Mouse (Mus musculus): ENCODE measurements around the gene Defb28. TPM values are rescaled to one million over a fixed set of nuclear protein-coding genes. Genes with fewer than 3 reads are reported as not detected.

Defb28 gene
- polyA plus RNA-seq, 1 experiment from 2014 or later, result not detected

DNA sequence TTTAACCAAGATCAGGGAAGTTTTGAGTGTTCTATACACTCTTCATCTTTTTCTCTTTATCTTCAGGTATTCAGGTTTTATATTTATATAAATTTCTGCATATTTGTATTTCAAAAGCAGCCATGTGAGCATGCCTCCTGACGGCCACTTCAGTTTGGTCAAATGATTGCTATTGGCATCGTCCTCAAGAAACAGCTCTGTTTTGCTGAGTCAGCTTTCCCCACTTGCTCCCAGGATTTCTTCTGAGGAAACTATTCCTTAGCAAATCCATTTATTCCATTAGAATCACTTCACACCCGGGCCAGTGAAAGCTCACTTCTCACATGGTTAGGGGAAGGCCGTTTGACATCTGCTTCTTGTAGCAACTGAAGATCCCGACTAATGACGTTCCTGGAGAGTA, 20.0 kb upstream of the Defb28 start:
- H3K9ac ChIP-seq (ENCODE audit: low read length), result no peak overlapping the region
- H3K4me2 ChIP-seq (ENCODE audit: low read depth, severe bottlenecking), result no peak overlapping the region
- H3K4me3 ChIP-seq (ENCODE audit: low read depth, low read length), result no peak overlapping the region
- no peak for DNase-seq (ENCODE audit: low spot score)
- no peaks in the 10 kb centered on the region for H3K36me3 ChIP-seq (ENCODE audit: control insufficient read depth, insufficient read depth, low read length)
- no peaks in the 10 kb centered on the region for H3K9me3 ChIP-seq (ENCODE audit: control insufficient read depth, low read length)
- H3K27me3 ChIP-seq (ENCODE audit: control insufficient read depth, insufficient read depth, low read length), result no peaks in the 10 kb centered on the region
- H3K27ac ChIP-seq (replicated peaks; ENCODE audit: low read depth, low read length), result no peak overlapping the region
- WGBS, result 73% methylated on average over 6 of the region's 6 CpGs
- H3K4me1 ChIP-seq (ENCODE audit: control insufficient read depth, insufficient read depth, low read length), result no peaks in the 10 kb centered on the region
- no peak for ATAC-seq (ENCODE audit: insufficient number of reproducible peaks, low FRiP score, low TSS enrichment, low read depth)

DNA sequence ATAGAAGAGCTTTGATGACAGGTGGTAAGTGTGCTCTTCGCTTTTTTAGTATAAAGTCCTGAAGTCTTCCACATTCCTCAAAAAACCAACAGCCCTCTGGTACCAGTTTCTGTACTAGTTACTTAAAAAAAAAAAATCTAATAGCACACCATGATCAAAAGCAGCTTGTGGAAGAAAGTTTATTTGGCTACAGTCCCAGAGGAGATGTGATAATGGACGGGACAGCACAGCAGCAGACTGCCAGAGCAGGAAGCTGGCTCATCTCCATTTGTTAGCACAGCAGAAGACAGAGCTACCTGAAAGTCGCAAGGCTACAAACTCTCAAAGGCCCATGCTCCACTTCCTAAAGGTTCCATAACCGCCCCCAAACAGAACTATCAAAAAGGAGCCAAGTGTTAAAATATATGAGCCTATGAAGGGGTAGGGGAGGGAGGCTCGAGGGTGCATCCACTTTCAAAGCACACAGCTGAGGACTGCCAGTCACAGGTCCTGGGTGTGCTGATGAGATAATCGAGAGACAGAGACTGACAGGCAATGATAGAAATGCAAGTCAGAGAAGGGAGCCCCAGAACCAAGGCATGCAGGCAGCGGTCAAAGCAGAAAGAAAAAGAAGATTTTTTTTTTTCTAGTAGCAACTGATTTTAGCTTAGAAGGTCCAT, 17.7 kb upstream of the Defb28 start:
- ATAC-seq (ENCODE audit: insufficient number of reproducible peaks, low FRiP score, low TSS enrichment, low read depth) (no peak), DNase-seq (ENCODE audit: low spot score) (no peak)
- Histone ChIP-seq H3K4me1 (ENCODE audit: control insufficient read depth, insufficient read depth, low read length) (no peaks in the 10 kb centered on the region), H3K27ac (replicated peaks; ENCODE audit: low read depth, low read length) (no peak overlapping the region), H3K4me2 (ENCODE audit: low read depth, severe bottlenecking) (no peak overlapping the region), H3K9me3 (ENCODE audit: control insufficient read depth, low read length) (no peaks in the 10 kb centered on the region), H3K9ac (ENCODE audit: low read length) (no peak overlapping the region), H3K36me3 (ENCODE audit: control insufficient read depth, insufficient read depth, low read length) (no peaks in the 10 kb centered on the region), H3K4me3 (ENCODE audit: low read depth, low read length) (no peak overlapping the region), H3K27me3 (ENCODE audit: control insufficient read depth, insufficient read depth, low read length) (no peaks in the 10 kb centered on the region)
- WGBS, result 74% methylated on average over 7 of the region's 7 CpGs

DNA sequence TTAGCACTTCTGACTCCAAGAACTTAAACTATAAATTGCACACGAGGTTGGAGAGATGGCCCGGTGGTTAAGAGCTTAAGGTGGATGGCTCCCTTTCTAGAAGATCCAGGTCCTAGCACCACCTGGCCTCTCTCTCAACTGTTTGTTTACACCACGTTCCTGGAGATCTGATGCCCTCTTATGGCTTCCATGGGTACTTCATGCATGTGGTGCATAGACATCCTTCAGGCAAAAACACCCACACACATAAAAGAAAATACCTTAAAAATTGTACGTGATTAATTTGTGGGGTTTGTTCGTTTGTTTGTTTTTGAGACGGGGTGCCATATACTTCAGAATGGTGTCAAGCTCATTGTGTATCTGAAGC, 17.2 kb upstream of the Defb28 start:
- no peaks in the 10 kb centered on the region for H3K9me3 ChIP-seq (ENCODE audit: control insufficient read depth, low read length)
- H3K4me1 ChIP-seq (ENCODE audit: control insufficient read depth, insufficient read depth, low read length), result no peaks in the 10 kb centered on the region
- no peak overlapping the region for H3K9ac ChIP-seq (ENCODE audit: low read length)
- H3K4me2 ChIP-seq (ENCODE audit: low read depth, severe bottlenecking), result no peak overlapping the region
- DNase-seq (ENCODE audit: low spot score) (no peak), ATAC-seq (ENCODE audit: insufficient number of reproducible peaks, low FRiP score, low TSS enrichment, low read depth) (no peak)
- H3K36me3 ChIP-seq (ENCODE audit: control insufficient read depth, insufficient read depth, low read length), result no peaks in the 10 kb centered on the region
- no peak overlapping the region for H3K4me3 ChIP-seq (ENCODE audit: low read depth, low read length)
- no peak overlapping the region for H3K27ac ChIP-seq (replicated peaks; ENCODE audit: low read depth, low read length)
- no peaks in the 10 kb centered on the region for H3K27me3 ChIP-seq (ENCODE audit: control insufficient read depth, insufficient read depth, low read length)
- WGBS, result 78% methylated on average over 6 of the region's 6 CpGs

DNA sequence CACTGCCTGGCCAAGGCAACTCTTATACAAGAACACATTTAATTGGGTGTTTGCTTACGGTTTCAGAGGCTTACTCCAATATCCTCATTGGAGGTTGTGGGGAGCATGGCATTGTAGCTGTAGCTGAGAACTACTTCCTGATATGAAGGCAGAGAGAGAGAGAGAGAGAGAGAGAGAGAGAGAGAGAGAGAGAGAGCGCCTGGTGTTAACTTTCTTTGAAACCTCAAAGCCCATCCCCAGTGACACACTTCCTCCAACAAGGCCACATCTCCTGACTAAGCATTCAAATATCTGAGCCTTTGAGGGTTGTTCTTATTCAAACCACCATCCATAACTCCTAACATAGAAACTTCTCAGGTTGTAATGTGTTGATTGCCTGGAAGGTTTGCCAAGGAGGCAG, 14.1 kb upstream of the Defb28 start:
- Histone ChIP-seq H3K27ac (replicated peaks; ENCODE audit: low read depth, low read length) (no peak overlapping the region), H3K27me3 (ENCODE audit: control insufficient read depth, insufficient read depth, low read length) (no peaks in the 10 kb centered on the region), H3K4me2 (ENCODE audit: low read depth, severe bottlenecking) (no peak overlapping the region), H3K4me3 (ENCODE audit: low read depth, low read length) (no peak overlapping the region), H3K9ac (ENCODE audit: low read length) (no peak overlapping the region), H3K36me3 (ENCODE audit: control insufficient read depth, insufficient read depth, low read length) (no peaks in the 10 kb centered on the region), H3K9me3 (ENCODE audit: control insufficient read depth, low read length) (no peaks in the 10 kb centered on the region), H3K4me1 (ENCODE audit: control insufficient read depth, insufficient read depth, low read length) (no peaks in the 10 kb centered on the region)
- ATAC-seq (ENCODE audit: insufficient number of reproducible peaks, low FRiP score, low TSS enrichment, low read depth) (no peak), DNase-seq (ENCODE audit: low spot score) (no peak)
- WGBS, result 78% methylated on average over 2 of the region's 2 CpGs

DNA sequence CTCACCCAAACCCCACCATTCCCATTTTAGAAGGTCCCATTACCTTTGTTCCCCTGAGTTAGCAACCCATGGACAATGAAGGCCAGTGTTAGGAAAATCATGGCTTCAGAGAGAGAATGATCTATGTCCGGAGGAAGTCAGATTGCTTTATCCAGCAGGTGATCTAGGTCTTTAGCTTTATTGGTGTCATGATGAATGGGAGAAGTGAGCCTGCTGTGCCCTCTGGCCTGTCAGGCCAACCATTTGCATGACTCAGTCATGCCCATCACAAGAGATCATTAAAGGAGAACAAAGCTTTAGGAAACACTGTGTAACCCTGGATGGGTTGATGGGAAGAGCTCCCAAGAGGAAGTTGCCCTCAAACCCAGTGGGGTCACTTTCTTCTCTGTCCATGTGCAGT, 6.5 kb upstream of the Defb28 start, which contains the start of gene Defb26:
Gene Defb26 (minus strand): TSS at position 101 of the 400 bp plus-strand sequence.
- Histone ChIP-seq H3K9me3 (ENCODE audit: control insufficient read depth, low read length) (no peaks in the 10 kb centered on the region), H3K9ac (ENCODE audit: low read length) (no peak within 1 kb of the TSS), H3K27ac (replicated peaks; ENCODE audit: low read depth, low read length) (no peak within 1 kb of the TSS), H3K4me1 (ENCODE audit: control insufficient read depth, insufficient read depth, low read length) (no peaks in the 10 kb centered on the region), H3K36me3 (ENCODE audit: control insufficient read depth, insufficient read depth, low read length) (no peaks in the 10 kb centered on the region), H3K4me3 (ENCODE audit: low read depth, low read length) (no peak within 1 kb of the TSS), H3K27me3 (ENCODE audit: control insufficient read depth, insufficient read depth, low read length) (no peaks in the 10 kb centered on the region), H3K4me2 (ENCODE audit: low read depth, severe bottlenecking) (no peak within 1 kb of the TSS)
- DNase-seq (ENCODE audit: low spot score) (no peak), ATAC-seq (ENCODE audit: insufficient number of reproducible peaks, low FRiP score, low TSS enrichment, low read depth) (no peak)
- WGBS, result 91% methylated on average over 1 of the region's 1 CpGs

DNA sequence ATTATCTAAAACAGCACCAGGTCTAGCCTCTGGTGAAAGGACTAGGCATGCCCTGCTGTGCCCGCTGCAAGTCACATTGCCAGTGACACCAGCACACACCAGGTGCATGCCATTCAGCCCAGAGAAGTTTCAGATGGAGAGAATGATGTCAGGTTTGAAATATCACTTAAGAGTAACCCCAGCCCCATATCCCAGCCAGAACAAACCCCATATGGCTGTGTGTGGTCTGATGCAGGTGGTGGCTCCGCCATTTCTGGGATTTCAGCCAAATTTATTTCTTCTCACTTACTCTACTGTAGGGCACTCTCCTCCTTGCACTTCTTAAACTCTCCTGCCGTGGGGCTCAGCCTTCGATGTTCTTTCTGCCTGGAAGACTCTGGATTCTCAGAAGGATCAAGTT, 2.0 kb upstream of the Defb28 start:
- Histone ChIP-seq H3K27me3 (ENCODE audit: control insufficient read depth, insufficient read depth, low read length) (no peaks in the 10 kb centered on the region), H3K9me3 (ENCODE audit: control insufficient read depth, low read length) (no peaks in the 10 kb centered on the region), H3K27ac (replicated peaks; ENCODE audit: low read depth, low read length) (no peak overlapping the region), H3K36me3 (ENCODE audit: control insufficient read depth, insufficient read depth, low read length) (no peaks in the 10 kb centered on the region), H3K4me1 (ENCODE audit: control insufficient read depth, insufficient read depth, low read length) (no peaks in the 10 kb centered on the region), H3K4me3 (ENCODE audit: low read depth, low read length) (no peak overlapping the region), H3K4me2 (ENCODE audit: low read depth, severe bottlenecking) (no peak overlapping the region), H3K9ac (ENCODE audit: low read length) (no peak overlapping the region)
- 83% methylated on average over 4 of the region's 4 CpGs for WGBS
- no peak for ATAC-seq (ENCODE audit: insufficient number of reproducible peaks, low FRiP score, low TSS enrichment, low read depth)
- no peak for DNase-seq (ENCODE audit: low spot score)

DNA sequence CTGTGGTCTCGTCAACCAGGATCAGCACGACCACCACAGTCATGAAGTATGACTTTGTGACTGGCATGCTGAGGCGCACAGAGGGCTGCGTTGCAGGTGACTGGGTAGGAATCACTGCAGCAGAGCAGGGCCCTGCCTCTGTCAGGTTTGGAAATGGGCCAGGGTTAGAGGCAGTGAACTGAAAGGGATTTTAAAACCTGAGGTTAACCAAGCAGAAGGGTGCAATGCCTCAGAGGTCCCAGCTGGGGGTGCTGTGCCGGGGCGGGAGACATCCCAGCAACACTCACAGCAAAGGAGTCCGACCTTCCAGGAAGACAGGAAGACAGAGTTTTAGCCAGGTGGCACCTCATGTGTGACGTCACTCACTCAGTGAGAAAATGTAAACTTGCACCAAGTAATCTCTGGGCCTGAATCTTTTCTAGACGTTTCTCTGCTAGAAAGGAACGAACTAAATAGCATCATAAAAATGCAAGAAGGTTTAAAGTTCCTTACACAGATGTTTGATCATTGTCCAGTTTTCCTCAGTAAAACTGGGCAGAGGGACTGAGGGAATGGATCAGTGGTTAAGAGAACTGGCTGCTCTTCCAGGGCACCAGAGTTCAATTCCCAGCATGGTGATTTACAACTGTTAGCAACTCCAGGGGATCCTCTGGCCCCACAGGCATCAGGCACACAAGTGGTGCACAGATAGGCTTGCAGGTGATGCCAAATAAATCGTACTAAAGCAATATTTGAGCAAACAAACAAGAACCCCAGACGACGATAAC, 22.1 kb downstream of the Defb28 start, which contains the start of gene Defb29:
Gene Defb29 (minus strand): TSS at position 155 of the 767 bp plus-strand sequence.
- Histone ChIP-seq H3K4me2 (ENCODE audit: low read depth, severe bottlenecking) (no peak within 1 kb of the TSS), H3K36me3 (ENCODE audit: control insufficient read depth, insufficient read depth, low read length) (no peaks in the 10 kb centered on the region), H3K4me1 (ENCODE audit: control insufficient read depth, insufficient read depth, low read length) (no peaks in the 10 kb centered on the region), H3K9me3 (ENCODE audit: control insufficient read depth, low read length) (no peaks in the 10 kb centered on the region), H3K27me3 (ENCODE audit: control insufficient read depth, insufficient read depth, low read length) (no peaks in the 10 kb centered on the region), H3K9ac (ENCODE audit: low read length) (no peak within 1 kb of the TSS), H3K4me3 (ENCODE audit: low read depth, low read length) (no peak within 1 kb of the TSS), H3K27ac (replicated peaks; ENCODE audit: low read depth, low read length) (no peak within 1 kb of the TSS)
- 59% methylated on average over 13 of the region's 13 CpGs for WGBS
- ATAC-seq (ENCODE audit: insufficient number of reproducible peaks, low FRiP score, low TSS enrichment, low read depth) (no peak), DNase-seq (ENCODE audit: low spot score) (no peak)

DNA sequence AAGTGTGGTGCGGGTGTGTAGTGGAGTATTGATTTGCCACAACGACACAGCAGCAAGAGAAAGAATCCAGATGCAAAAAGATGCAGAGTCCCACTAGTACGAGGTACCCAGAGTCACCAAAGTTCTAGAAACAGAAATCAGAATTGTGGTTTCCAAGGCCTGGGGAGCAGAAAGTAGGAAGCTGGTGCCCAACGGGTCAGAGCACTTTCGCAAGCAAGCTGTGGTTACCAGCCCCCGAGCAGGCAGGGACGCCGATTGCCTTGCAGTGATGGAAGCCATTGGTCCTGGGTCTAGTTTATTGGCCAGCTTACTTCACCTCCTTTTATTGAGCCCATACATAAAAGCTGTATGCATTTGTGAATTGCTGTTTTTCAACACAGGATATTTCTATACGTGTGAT, 23.9 kb downstream of the Defb28 start:
- H3K9me3 ChIP-seq (ENCODE audit: control insufficient read depth, low read length), result no peaks in the 10 kb centered on the region
- H3K9ac ChIP-seq (ENCODE audit: low read length), result no peak overlapping the region
- H3K27ac ChIP-seq (replicated peaks; ENCODE audit: low read depth, low read length), result no peak overlapping the region
- no peaks in the 10 kb centered on the region for H3K36me3 ChIP-seq (ENCODE audit: control insufficient read depth, insufficient read depth, low read length)
- H3K27me3 ChIP-seq (ENCODE audit: control insufficient read depth, insufficient read depth, low read length), result no peaks in the 10 kb centered on the region
- no peak overlapping the region for H3K4me2 ChIP-seq (ENCODE audit: low read depth, severe bottlenecking)
- H3K4me3 ChIP-seq (ENCODE audit: low read depth, low read length), result no peak overlapping the region
- ATAC-seq (ENCODE audit: insufficient number of reproducible peaks, low FRiP score, low TSS enrichment, low read depth) (no peak), DNase-seq (ENCODE audit: low spot score) (no peak)
- no peaks in the 10 kb centered on the region for H3K4me1 ChIP-seq (ENCODE audit: control insufficient read depth, insufficient read depth, low read length)
- WGBS, result 86% methylated on average over 9 of the region's 9 CpGs
